Mouse (Mus musculus) adrenal gland, postnatal 25 days (tissue): ENCODE measurements around the gene Dnmt3c. TPM values are rescaled to one million over a fixed set of nuclear protein-coding genes. Genes with fewer than 3 reads are reported as not detected.

Source experiments
- DNase-seq: peaks from one replicate; pipeline ENCODE4 v3.0.0; 2021; ENCODE audit warnings: mixed read lengths
- total RNA-seq: library from RNA; stranded (reverse); gene quantifications from 2 replicates; pipeline ENCODE4 v1.2.3, GENCODE M21; 2021

Gene Dnmt3c
- total RNA-seq, 1 experiment from 2014 or later = not detected

DNA sequence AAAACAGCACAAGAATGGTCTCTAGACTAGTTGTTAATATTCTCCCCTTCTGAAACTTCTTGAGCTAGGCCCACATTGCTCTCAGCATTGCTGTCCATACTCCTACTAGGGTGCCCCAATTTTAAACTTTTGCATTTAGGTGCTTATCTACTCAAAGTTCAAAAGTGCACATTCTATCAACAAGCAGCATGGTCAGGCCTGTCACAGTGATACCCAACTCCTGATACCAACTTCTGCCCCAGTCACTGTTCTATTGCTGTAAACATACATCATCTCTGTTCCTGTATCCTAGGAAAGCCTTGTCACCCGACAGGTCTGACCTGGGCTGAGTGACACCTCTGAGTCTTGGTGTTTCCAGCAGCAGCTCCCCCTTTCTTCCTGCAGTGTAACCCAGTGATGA is 26.6 kb downstream of the Dnmt3c start:
- no peak for DNase-seq

DNA sequence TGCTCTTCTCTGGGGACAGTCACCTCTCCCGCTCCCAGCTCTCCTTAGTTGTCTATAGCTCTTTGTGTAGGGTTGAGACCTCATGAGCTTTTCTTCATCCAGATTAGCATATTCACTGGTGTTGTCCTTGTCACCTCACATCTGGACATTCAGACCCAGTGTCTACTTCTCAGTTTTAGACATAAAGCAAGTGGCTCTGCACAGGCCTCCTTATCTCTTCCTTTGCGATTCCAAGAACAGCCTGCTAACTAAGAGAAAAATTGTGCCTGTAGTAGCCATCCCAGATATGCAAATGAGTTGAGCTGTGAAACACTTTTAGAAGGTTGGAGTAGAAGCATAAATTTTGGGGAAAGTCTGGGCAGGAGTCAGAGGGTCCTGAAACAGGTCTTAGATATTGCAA is 28.0 kb downstream of the Dnmt3c start:
- no peak for DNase-seq

DNA sequence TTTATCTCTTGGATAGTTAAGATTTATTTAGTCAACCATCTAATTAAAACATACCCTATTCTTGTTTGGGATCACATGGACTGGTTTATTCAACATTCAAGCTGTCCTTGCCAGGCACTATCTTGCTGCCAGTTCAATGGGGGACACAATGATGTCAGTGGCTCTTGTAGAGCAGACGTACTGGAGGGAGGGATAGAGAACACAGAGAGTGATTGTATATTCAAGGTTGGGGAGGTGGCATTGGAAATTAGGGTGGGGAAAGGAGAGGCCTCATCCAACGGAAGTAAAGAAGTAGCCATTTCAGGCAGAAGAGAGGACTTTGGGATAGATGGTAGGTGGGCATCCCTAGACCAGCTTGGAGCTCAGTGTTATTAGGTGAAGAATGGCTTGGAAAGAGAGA is 28.4 kb downstream of the Dnmt3c start:
- DNase-seq = no peak

DNA sequence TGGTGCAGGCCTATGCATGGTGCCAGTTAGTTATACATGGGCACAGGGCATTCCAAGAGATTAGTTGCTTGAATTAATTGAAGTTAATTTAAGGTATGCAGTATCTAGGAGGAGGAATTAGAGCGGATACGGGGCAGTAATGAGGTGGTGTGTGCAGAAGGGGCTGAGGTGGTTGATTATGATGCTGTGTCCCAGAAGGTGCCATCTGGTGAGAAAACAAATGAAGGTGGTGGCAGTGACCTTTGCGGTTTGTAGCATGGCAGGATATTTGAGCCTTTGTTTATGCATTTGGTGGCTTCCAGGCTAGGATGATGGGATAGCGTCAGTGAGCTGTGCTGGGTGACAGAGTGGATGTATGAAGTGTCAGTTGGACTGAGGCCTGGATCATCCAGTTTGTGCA is 28.8 kb downstream of the Dnmt3c start:
- DNase-seq = no peak

DNA sequence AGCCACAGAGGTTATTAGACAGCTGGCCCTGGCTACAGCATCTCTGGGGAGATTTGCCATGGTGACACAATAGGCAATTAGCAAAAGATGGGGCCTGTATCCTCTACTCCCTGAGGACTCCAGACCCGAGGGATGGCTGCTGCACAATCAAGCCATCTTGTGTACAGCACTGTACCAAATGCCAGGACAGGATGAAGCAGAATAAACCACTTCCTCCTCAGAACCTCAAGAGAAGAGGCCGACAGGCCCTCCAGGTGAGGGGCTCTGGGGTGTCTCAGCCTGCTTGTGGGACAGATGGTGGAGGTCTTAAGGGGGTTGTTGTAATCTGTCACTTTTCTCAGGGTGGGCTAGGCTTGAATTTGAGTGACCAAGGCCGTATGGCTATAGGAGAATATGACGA is 37.6 kb downstream of the Dnmt3c start:
- DNase-seq = no peak

DNA sequence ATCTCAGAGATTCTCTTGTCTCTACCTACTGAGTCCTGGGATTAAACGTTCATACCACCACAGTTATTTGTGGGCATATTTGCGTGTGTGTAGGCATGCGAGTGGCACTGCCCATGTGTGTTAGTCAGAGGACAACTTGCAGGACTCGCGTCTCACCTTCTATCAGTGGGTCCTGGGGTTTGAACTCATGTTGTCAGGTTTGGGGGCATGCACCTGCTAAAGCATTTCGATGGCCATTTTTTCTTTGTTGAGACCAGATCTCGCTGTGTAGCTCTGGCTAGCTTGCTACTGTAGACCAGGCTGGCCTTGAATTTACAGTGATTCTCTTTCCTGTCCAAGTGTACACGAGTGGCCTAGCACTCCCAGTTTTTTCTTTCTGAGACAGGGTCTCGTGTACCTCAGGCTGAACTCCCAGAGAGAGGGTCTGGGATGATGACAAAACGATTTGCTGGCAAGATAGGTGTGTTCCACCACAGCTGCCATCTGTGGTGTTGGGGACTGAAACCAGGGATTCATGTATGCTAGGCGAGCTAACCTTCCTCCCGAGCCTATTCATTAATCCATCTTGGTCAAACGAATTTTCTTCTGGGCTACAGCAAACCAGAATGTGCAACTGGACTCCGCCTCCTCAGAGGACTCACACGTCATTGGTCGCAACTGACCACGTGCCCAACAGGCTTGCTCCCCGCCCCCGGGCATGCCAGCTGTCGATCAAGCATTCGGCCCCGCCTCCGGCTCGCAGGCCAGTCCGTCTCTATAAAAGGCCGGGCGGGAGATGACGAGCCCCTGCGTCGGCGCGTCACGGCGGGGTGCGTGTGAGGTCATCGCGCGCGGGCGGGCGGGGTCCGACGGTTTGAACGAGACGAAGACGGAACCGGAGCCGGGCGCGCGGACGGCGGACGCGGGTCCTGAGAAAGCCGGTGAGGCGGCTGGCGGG is 44.3 kb downstream of the Dnmt3c start, which contains the start of gene Mapre1:
TSS of gene Mapre1 (plus strand) at position 775 of the 937 bp plus-strand sequence.
- DNase-seq = peak; percentile 100

DNA sequence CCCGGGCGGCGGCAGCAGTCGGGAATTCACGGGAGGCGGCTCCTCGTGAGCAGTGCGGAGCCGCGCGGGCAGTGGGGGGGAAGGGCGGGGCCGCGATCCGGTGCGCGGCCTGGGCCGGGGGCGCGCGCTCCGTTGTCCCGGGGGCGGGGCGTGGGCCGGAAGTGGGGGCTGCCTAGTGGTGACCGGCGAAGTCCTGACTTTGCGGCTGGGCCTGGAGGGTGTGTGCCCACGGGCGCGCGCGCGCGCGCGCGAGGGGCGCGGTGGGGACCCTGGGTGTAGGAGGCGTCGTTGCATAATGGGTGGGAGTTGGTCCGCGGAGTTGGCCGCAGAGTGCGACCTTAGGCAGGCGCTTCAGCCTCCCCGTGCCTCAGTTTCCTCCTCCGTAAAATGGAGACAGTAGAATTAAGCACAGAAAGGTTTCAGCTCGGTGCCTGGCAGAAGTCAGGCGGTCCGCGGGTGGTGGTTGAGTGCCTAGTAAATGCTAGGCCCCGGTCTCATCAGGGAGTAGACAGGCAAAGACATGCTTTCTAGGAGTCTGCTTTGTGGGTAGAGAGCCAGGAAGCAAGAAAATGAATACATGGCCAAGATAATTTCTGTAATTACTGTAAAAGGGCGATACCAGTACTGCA is 45.1 kb downstream of the Dnmt3c start:
- peak; percentile 84 for DNase-seq

DNA sequence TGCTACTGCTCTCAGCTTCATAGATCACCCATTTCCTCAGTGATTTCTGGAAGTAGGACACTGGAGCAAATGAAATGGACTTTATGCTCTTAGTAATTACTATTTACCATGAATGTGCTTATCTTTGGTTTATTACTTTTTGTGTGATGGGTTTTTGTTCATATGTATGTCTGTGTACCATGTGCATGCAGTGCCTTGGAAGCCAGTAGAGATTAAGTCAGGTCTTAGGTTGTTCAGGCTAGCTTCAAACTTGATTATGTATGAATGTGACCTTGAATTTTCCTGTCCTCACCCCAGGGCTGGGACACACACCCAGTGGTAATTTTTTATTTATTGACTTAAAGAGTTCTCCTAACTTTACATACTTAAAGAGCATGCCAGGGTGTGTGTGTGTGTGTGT is 51.5 kb downstream of the Dnmt3c start:
- DNase-seq = no peak

DNA sequence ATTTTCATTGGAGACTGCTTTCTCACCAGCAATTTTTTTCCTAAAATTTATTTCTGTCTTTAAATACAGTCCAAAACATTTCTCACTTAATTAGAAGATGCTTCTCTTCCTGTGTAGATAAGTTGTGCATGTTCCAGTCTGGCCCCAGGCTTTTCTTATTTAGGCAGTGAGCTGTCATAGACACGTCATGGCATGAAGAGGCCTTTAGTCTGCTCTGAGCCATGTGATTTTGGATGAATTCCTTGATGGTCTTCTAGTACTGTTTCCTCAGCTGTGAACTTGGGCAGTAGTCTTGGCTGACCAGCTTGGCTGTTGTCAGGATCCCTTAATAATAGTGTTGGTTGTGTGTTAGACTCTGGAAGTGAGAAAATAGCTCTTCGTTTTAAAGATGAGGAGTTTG is 53.9 kb downstream of the Dnmt3c start:
- DNase-seq = no peak

DNA sequence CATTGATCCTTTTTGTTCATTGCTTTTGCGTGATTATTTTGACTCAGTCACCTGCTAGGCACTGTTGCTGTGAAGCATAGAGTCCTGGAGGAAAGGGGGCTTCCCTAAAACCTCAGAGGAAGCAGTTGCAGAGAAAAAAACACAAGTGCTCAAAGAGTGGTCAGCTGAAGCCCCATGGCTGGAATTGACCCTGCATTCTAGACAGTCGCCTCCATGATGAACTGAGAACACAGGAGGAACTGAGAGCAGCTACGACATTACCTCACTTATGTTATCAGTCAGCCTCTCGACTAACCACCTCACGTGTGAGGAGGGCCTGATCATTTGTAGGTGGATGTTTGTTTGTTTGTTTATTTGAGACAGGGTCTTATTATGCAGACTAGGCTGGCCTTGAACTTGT is 65.7 kb downstream of the Dnmt3c start:
- DNase-seq = no peak

DNA sequence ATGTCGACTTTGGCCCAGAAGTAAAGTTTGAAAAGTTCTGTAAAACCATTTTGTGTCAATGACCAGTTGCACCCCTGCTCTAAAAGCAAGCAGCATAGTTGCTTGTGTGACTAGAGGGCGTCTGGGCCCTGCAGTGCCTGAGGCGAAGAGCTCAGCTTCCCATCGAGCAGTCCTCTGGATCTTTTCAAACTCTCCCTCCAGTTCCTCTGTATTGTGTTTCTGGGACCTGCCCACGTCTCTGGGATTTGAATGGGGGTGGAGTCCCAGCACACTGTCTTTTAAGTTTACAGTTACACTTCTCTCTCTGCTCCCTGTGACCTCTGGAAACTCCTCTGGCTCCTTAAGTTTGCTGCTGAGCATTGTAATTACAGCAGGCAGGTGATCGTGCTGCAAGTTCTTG is 71.0 kb downstream of the Dnmt3c start:
- no peak for DNase-seq

DNA sequence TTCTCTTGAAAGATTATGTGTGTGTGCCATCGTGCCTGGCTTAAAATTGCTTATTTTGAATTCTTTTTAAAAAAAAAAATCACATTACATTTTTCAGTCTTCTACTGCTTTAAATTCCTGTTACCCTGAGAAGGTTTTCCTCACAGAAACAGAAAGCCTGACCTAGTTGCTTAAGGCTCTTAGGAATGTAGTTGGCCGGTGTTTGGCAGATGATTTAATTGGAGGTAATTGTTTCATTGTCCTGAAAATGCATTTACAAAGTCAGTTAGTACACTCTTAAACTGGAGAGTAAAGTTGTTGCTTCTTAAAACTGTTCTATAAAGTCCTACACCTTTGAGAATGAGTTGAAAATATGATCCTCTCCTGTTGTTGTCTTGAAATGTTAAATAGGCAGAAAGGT is 72.4 kb downstream of the Dnmt3c start:
- no peak for DNase-seq

DNA sequence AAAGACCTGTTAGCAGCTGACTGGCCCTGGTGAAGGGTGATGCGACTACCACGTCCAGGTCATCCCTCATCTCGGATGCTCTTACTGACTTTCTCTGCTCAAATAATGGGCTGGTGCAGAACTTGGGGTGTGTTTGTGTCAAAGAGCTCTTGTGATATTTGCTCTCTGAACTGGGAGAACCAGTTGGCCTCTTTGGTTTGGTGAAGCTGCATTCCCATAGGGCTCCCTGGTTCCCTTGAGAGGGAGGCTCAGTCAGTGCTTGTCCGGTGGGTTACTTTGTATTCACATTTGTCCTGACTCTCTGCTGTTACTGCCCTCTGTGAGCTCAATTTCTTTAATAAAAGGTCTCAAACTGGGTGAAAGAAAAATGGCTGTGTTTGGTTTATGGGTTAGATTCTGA is 76.5 kb downstream of the Dnmt3c start:
- DNase-seq = no peak

DNA sequence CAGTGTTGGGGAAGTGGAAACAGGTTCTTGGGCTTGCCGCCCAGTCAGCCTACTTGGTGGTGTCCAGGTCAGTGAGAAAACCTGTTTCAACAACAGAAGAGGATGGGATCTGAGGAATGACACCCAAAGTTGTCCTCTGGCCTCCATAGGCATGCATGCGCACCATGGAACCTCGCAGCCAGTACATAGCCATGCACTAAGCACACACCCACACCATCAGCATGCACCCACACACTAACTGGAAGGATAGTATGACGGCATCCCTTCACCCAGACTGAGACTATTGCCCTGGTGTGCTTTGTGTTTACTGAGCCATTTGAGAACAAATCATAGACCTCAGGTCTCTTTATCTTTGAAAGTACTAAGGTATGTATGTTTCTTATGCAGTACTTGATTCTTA is 79.0 kb downstream of the Dnmt3c start:
- DNase-seq = no peak

DNA sequence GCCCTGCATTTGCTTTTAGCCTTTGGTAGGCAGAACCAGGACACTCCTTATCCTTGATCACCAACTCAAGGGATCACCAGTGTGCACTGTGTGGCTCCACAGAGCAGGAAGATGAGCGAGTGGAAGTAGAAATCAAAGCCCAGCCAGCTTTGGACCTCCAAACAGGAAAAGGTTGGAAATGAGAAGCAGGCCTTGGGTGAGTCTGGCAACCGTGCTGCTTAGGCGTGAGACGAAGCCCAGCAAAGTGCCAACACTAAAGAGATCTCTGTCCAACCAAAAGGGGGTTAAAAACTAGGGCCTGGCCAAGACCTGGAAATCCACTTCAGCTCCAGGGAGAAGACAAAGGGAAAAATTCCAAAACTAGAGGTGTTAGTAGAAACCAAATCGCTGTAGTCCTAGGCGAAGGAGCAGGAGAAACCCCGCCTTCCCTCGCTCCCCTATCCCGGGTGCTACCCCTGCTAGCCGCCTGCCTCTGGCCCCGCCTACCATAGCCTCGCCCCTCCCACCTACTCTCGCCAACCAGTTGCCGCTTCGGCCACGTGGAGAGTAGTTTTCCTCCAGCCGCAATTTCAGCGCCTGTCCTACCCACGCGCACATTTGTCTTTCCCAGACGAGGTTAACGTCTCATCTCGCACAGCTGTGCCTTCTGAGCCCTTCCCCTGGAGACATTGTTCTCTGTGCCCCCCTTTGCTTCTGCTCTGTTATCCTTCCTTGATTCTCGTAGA is 82.3 kb downstream of the Dnmt3c start:
- peak; percentile 85 for DNase-seq

Other genes starting within 250 kb of the Dnmt3c start
- not detected in 2 replicates for gene 4930404H24Rik, start 203.9 kb upstream of the Dnmt3c start, total RNA-seq
- gene Nol4l, start 166.7 kb upstream of the Dnmt3c start, total RNA-seq = 12.7 and 16.1 TPM in 2 replicates
- 39.0 and 44.0 TPM in 2 replicates for gene Commd7, start 63.9 kb upstream of the Dnmt3c start, total RNA-seq
- gene Dnmt3b, start 47.2 kb upstream of the Dnmt3c start, total RNA-seq = 4.2 and 4.4 TPM in 2 replicates
- gene Mapre1, start 44.6 kb downstream of the Dnmt3c start, total RNA-seq = 66.2 and 108 TPM in 2 replicates
- 0.27 TPM in 1 of 2 replicates, not detected in the other for gene Efcab8, start 83.3 kb downstream of the Dnmt3c start, total RNA-seq
- gene Sun5, start 174.4 kb downstream of the Dnmt3c start, total RNA-seq = not detected in 2 replicates
- not detected in 2 replicates for gene Bpifb2, start 178.4 kb downstream of the Dnmt3c start, total RNA-seq
- 6.3 and 7.2 TPM in 2 replicates for gene Bpifb6, start 203.7 kb downstream of the Dnmt3c start, total RNA-seq
- gene Bpifb3, start 221.6 kb downstream of the Dnmt3c start, total RNA-seq = not detected in 2 replicates
- not detected in 2 replicates for gene Bpifb4, start 241.6 kb downstream of the Dnmt3c start, total RNA-seq